Mouse (Mus musculus): ENCODE data around the gene Tm9sf4.

GRCm38 (mm10) chr2:153122701-153123100, 38.4 kb upstream of the Tm9sf4 start:
- TF ChIP-seq USF1 (IDR thresholded peaks at IDR 0.05; ENCODE audit: low read depth) = no peak
- no peak for TF ChIP-seq CTCF (IDR thresholded peaks at IDR 0.05; ENCODE audit: control insufficient read depth, insufficient read depth, insufficient read length)
- no peak for TF ChIP-seq MAX (IDR thresholded peaks at IDR 0.05)
- no peak for TF ChIP-seq CEBPB (IDR thresholded peaks at IDR 0.05; ENCODE audit: low read depth)
- TF ChIP-seq MYOD1 (IDR thresholded peaks at IDR 0.05; ENCODE audit: control insufficient read depth, insufficient read length, low read depth) = no peak
- no peak for TF ChIP-seq MYOG (IDR thresholded peaks at IDR 0.05; ENCODE audit: control insufficient read depth, extremely low read depth, insufficient read length)
